Mouse (Mus musculus): ENCODE data around the gene Phlpp1.

DNA sequence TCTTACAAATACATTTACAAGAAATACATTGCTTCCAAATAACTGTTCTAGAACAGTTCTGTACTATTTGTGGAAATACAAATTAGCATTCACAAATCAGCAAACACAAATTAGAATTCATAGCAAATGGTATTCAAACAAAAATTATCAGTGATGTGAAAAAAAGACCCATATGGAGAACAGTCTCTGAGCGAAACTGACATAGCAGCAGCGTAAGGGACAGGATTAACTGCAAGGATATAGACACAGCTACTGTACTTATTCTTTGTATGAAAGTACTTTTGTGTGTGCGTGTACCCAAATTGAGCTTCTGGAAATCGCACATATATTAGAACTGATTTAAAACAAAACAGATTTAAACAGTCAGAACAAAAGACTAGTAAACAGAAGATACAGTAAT, 103.6 kb downstream of the Phlpp1 start:
- TF ChIP-seq CTCF (IDR thresholded peaks at IDR 0.05; ENCODE audit: insufficient read depth, low read length) (no peak), POLR2A (IDR thresholded peaks at IDR 0.05; ENCODE audit: borderline replicate concordance, extremely low read depth, low read depth, low read length) (no peak)

Measured in lung, adult 2 months (tissue).